11 mouse cellular contexts compared by ENCODE assay signal in the genomic region with DNA sequence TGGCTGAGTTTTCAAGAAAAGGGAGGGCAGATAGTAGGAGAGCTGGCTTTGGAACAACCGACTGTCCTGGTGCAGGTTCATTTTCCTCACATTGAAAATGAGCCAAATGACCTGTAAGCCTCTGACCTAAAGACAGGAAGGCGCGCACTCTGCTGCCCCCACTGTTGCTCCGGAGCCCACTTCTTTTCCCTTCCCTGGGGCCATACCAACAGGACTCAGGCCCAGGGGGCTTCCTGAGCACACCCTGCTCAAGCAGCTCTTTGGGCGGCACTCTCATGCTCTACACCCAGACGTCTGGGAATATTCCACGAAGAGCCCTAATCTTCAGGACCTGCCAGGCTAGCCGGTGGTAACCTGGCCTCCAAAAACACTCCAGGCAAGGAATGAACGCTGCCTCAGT. TPM values are rescaled to one million over a fixed set of nuclear protein-coding genes. Genes with fewer than 3 reads are reported as not detected.
A peak's percentile ranks its signal among the peaks of the same experiment; 100 is the strongest.
DNase-seq lines count a peak whose midpoint lies in the region; ATAC-seq lines count a peak whose summit lies in the region.
"Had no signal": no experiment of that assay in that cellular context is flagged by ENCODE, and none has a peak within 500 bp of the region (broad histone marks: within the 10 kb centered on the region; RNA-seq: fewer than 3 reads in every experiment).

No protein-coding gene starts in this region.

- peak overlapping the region; percentile 19; the same call in 1 of the 2 replicates for H3K9ac ChIP-seq in heart, embryonic 16.5 days (ENCODE audit: low read length)
- 0 out of 2 replicates have a peak overlapping the region, but pooled peaks have one; percentile 66 for H3K9ac ChIP-seq in hindbrain, embryonic 15.5 days
- H3K9ac ChIP-seq in midbrain, embryonic 15.5 days = 0 out of 2 replicates have a peak overlapping the region, but pooled peaks have one; percentile 57

- ATAC-seq in heart, embryonic 16.5 days (replicated peaks; ENCODE audit: extremely low read depth, insufficient read depth, low FRiP score) = no peak
- ATAC-seq in hindbrain, embryonic 15.5 days (ENCODE audit: low FRiP score, low read depth) = no peak
- no peak for ATAC-seq in midbrain, embryonic 15.5 days (replicated peaks)
- ATAC-seq in monocyte, adult 5-6 weeks (replicated peaks; ENCODE audit: insufficient number of reproducible peaks, low FRiP score, low TSS enrichment, poor library complexity, severe bottlenecking) = no peak

- H3K36me3 ChIP-seq in heart, embryonic 16.5 days (ENCODE audit: control insufficient read depth, insufficient read depth) = no peaks in the 10 kb centered on the region
- H3K36me3 ChIP-seq in hindbrain, embryonic 15.5 days = no peaks in the 10 kb centered on the region
- no peaks in the 10 kb centered on the region for H3K36me3 ChIP-seq in midbrain, embryonic 15.5 days (replicated peaks)

- H3K4me3 ChIP-seq in heart, embryonic 16.5 days (ENCODE audit: low read length) = peak overlapping the region; percentile 71
- peak overlapping the region; percentile 56 for H3K4me3 ChIP-seq in hindbrain, embryonic 15.5 days
- peak overlapping the region; percentile 64 for H3K4me3 ChIP-seq in midbrain, embryonic 15.5 days
- H3K4me3 ChIP-seq: myocyte had no signal

- H3K4me2 ChIP-seq in heart, embryonic 16.5 days (ENCODE audit: low read depth, low read length) = peak overlapping the region; percentile 87
- peak overlapping the region; percentile 84 for H3K4me2 ChIP-seq in hindbrain, embryonic 15.5 days
- peak overlapping the region; percentile 91 for H3K4me2 ChIP-seq in midbrain, embryonic 15.5 days

- WGBS in heart, embryonic 16.5 days = 16% methylated on average over 9 of the region's 9 CpGs
- WGBS in hindbrain, embryonic 15.5 days = 8% methylated on average over 9 of the region's 9 CpGs
- 2% methylated on average over 9 of the region's 9 CpGs for WGBS in midbrain, embryonic 15.5 days

- 0 out of 2 replicates have a peak overlapping the region, but pooled peaks have one; percentile 5 for H3K27ac ChIP-seq in heart, embryonic 16.5 days (ENCODE audit: low read length)
- H3K27ac ChIP-seq in hindbrain, embryonic 15.5 days (replicated peaks) = no peak overlapping the region
- no peak overlapping the region for H3K27ac ChIP-seq in midbrain, embryonic 15.5 days

- H3K27me3 ChIP-seq in heart, embryonic 16.5 days (ENCODE audit: control insufficient read depth, insufficient read depth, low read length) = no peaks in the 10 kb centered on the region
- peaks cover 5% of the 10 kb centered on the region; the same call in 1 of the 2 replicates for H3K27me3 ChIP-seq in hindbrain, embryonic 15.5 days
- peaks cover 16% of the 10 kb centered on the region for H3K27me3 ChIP-seq in midbrain, embryonic 15.5 days (replicated peaks)

- no peaks in the 10 kb centered on the region for H3K9me3 ChIP-seq in heart, embryonic 16.5 days (replicated peaks; ENCODE audit: control insufficient read depth, low read length)
- no peaks in the 10 kb centered on the region for H3K9me3 ChIP-seq in hindbrain, embryonic 15.5 days
- H3K9me3 ChIP-seq in midbrain, embryonic 15.5 days = no peaks in the 10 kb centered on the region

- peaks cover 34% of the 10 kb centered on the region for H3K4me1 ChIP-seq in heart, embryonic 16.5 days (ENCODE audit: control insufficient read depth, insufficient read depth, low read length)
- H3K4me1 ChIP-seq in hindbrain, embryonic 15.5 days (replicated peaks) = peaks cover 29% of the 10 kb centered on the region
- peaks cover 22% of the 10 kb centered on the region for H3K4me1 ChIP-seq in midbrain, embryonic 15.5 days

- intact Hi-C loops in heart, postnatal 36 days (cut with DNase I) = no loop called here

- DNase-seq in heart, postnatal 36 days = no peak
- DNase-seq in embryo, embryonic 10 days (ENCODE audit: low spot score) = peak; percentile 50
- no peak for DNase-seq in adipocyte (ENCODE audit: low spot score)
- DNase-seq in cerebellum, postnatal 14 days = no peak
- DNase-seq: cerebellum, adult 11 months had no signal

RNA-seq across cellular contexts. Expression of a gene that starts 0.6 kb away (rescaled TPM):
- polyA plus RNA-seq in heart, embryonic 16.5 days (2015; fragmentation: Nextera tagmentation; extraction: Ambion mirVana) = 35.6 and 44.4 TPM in 2 replicates
- 10 to 100 TPM in 1 of 2 experiments, 1 to 10 TPM in 1; 9.1 to 14.4 TPM for total RNA-seq in heart, postnatal 36 days (2021)
- polyA plus RNA-seq in hindbrain, embryonic 15.5 days (2015; fragmentation: Nextera tagmentation; extraction: Ambion mirVana) = 11.7 and 11.8 TPM in 2 replicates
- polyA plus RNA-seq in midbrain, embryonic 15.5 days (2015; fragmentation: Nextera tagmentation; extraction: Ambion mirVana) = 10.2 and 10.9 TPM in 2 replicates
- 211 to 356 TPM (median 215 TPM) in 3 replicates for total RNA-seq in monocyte, adult 5-6 weeks (2017)

RNA-seq across cellular contexts. Expression of a gene that starts 2.6 kb away (rescaled TPM):
- not detected in 2 replicates for polyA plus RNA-seq in heart, embryonic 16.5 days (2015; fragmentation: Nextera tagmentation; extraction: Ambion mirVana)
- total RNA-seq in heart, postnatal 36 days (2021) = not detected
- polyA plus RNA-seq in hindbrain, embryonic 15.5 days (2015; fragmentation: Nextera tagmentation; extraction: Ambion mirVana) = not detected in 2 replicates
- polyA plus RNA-seq in midbrain, embryonic 15.5 days (2015; fragmentation: Nextera tagmentation; extraction: Ambion mirVana) = not detected in 2 replicates
- total RNA-seq in monocyte, adult 5-6 weeks (2017) = not detected in 3 replicates
- polyA plus RNA-seq: myocyte; urinary bladder, adult 2 months had no signal

RNA-seq across cellular contexts. Expression of a gene that starts 29.0 kb away (rescaled TPM):
- 86.7 and 87.0 TPM in 2 replicates for polyA plus RNA-seq in heart, embryonic 16.5 days (2015; fragmentation: Nextera tagmentation; extraction: Ambion mirVana)
- 100 to 1,000 TPM; 135 to 137 TPM for total RNA-seq in heart, postnatal 36 days (2021)
- polyA plus RNA-seq in hindbrain, embryonic 15.5 days (2015; fragmentation: Nextera tagmentation; extraction: Ambion mirVana) = 90.5 and 93.8 TPM in 2 replicates
- 94.4 and 95.1 TPM in 2 replicates for polyA plus RNA-seq in midbrain, embryonic 15.5 days (2015; fragmentation: Nextera tagmentation; extraction: Ambion mirVana)
- 91.7 to 129 TPM (median 116 TPM) in 3 replicates for total RNA-seq in monocyte, adult 5-6 weeks (2017)
